8 mouse cellular contexts compared by ENCODE assay signal in the genomic region with DNA sequence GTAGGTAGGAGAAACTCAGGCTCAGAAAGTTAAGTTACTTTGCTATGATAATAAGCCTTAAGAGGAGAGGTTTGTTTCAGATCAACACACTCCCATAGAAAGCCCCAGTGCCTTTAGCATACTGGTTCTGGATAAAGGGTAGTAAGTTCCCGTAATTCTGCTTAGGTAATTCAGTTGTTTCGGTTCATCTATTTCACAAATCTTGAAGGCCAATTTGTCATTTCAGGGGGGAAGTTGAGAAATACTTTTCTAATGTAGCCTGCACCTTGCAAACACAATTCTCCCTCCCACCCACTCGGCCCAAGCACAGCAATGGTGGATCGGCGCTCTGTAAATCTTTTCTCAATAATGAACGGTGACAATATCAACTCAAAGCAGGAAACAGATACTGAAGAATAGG. TPM values are rescaled to one million over a fixed set of nuclear protein-coding genes. Genes with fewer than 3 reads are reported as not detected.
DNase-seq lines count a peak whose midpoint lies in the region; ATAC-seq lines count a peak whose summit lies in the region.

No protein-coding gene starts in this region.

- 87% methylated on average over 6 of the region's 6 CpGs for WGBS in hindbrain, embryonic 11.5 days
- WGBS in macrophage (ENCODE audit: missing documents), result 4% methylated on average over 6 of the region's 6 CpGs

- H3K4me3 ChIP-seq in hindbrain, embryonic 11.5 days (ENCODE audit: low read depth, low read length), result peak overlapping the region; percentile 63; the same call in 1 of the 2 replicates
- H3K4me3 ChIP-seq in macrophage (ENCODE audit: inconsistent target), result peak overlapping the region; percentile 29

- H3K27me3 ChIP-seq in hindbrain, embryonic 11.5 days (ENCODE audit: control insufficient read depth, insufficient read depth, low read length), result no peaks in the 10 kb centered on the region

- H3K4me1 ChIP-seq in hindbrain, embryonic 11.5 days (replicated peaks; ENCODE audit: control insufficient read depth, insufficient read depth, low read length), result no peaks in the 10 kb centered on the region

- H3K36me3 ChIP-seq in hindbrain, embryonic 11.5 days (ENCODE audit: control insufficient read depth, insufficient read depth, low read length), result no peaks in the 10 kb centered on the region
- H3K36me3 ChIP-seq in macrophage (ENCODE audit: inconsistent target), result no peaks in the 10 kb centered on the region; the same call in 1 of the 2 replicates

- no peak overlapping the region for H3K27ac ChIP-seq in hindbrain, embryonic 11.5 days (ENCODE audit: low read depth, low read length)
- H3K27ac ChIP-seq in macrophage, result peak overlapping the region; percentile 25

- H3K79me2 ChIP-seq in macrophage (ENCODE audit: inconsistent target), result peaks cover 41% of the 10 kb centered on the region

- peak; percentile 10 for DNase-seq in CD4-positive, CD25-positive, alpha-beta regulatory T cell, adult 2 months (ENCODE audit: low read depth, low spot score)
- DNase-seq in 416B (ENCODE audit: low read depth) (peak; percentile 67), MN1 (ENCODE audit: low spot score) (no peak)
- DNase-seq in hindbrain, embryonic 11.5 days (ENCODE audit: low spot score), result peak; percentile 3
- no peak for DNase-seq in cerebellum, postnatal 14 days
- no peak for DNase-seq in spleen, postnatal 10 days (ENCODE audit: low spot score in 2 of 2)

- no peak overlapping the region for H3K9ac ChIP-seq in hindbrain, embryonic 11.5 days (ENCODE audit: low read depth, low read length)

- ATAC-seq in CD4-positive, CD25-positive, alpha-beta regulatory T cell, adult 4 months, result no peak
- ATAC-seq in hindbrain, embryonic 11.5 days (ENCODE audit: low FRiP score), result no peak

- H3K4me2 ChIP-seq in hindbrain, embryonic 11.5 days (replicated peaks; ENCODE audit: low read depth, low read length), result peak overlapping the region; percentile 86; the same call in 1 of the 2 replicates

- no peaks in the 10 kb centered on the region for H3K9me3 ChIP-seq in hindbrain, embryonic 11.5 days (ENCODE audit: control insufficient read depth, low read length)

RNA-seq across cellular contexts. Expression of a gene that starts 0.4 kb away (rescaled TPM):
- 100 to 1,000 TPM; 101 to 102 TPM for polyA plus RNA-seq in CD4-positive, CD25-positive, alpha-beta regulatory T cell, adult 4 months (2017; shearing (Covaris generic))
- polyA plus RNA-seq in hindbrain, embryonic 11.5 days (2014; fragmentation: Nextera tagmentation; extraction: Ambion mirVana), result 29.5 and 32.5 TPM in 2 replicates
- 100 to 1,000 TPM in 1 of 26 experiments, 10 to 100 TPM in 20, 1 to 10 TPM in 5; 6.5 to 108 (median 32.4) TPM for total RNA-seq in macrophage (2018; cell fraction: chromatin; rRNA removed)
- 100 to 1,000 TPM; 136 to 602 (median 268) TPM for total RNA-seq in macrophage (2018; cell fraction: cytosol; rRNA removed)
- 100 to 1,000 TPM in 4 of 26 experiments, 10 to 100 TPM in 22; 46.9 to 207 (median 71.1) TPM for total RNA-seq in macrophage (2018; cell fraction: nucleus; rRNA removed)
- polyA plus RNA-seq in macrophage (2018), result 182 to 514 TPM (median 443 TPM) in 3 replicates

Comparison
In these comparisons a context has a peak if more than half of its experiments do, and no peak if none do; other contexts are left out.
1. DNase-seq: peak in CD4-positive, CD25-positive, alpha-beta regulatory T cell, adult 2 months (single experiment), 416B (single experiment) and hindbrain, embryonic 11.5 days (single experiment); none in cerebellum, postnatal 14 days (0 of 2), spleen, postnatal 10 days (0 of 2) and MN1 (single experiment).